Mouse (Mus musculus): ENCODE data around the gene Gm5039. TPM values are rescaled to one million over a fixed set of nuclear protein-coding genes. Genes with fewer than 3 reads are reported as not detected.
"Not testable (repeated sequence)": the region's sequence is repeated elsewhere in the genome, so short reads cannot be mapped to it uniquely, and the experiment has no call there.

Gm5039 gene
- total RNA-seq (2012; rRNA removed) (not detected in 2 replicates), total RNA-seq (2014; rRNA removed) (not detected in 2 replicates), polyA plus RNA-seq (2012; ENCODE audit: insufficient read length, low read depth) (not detected in 2 replicates)

DNA sequence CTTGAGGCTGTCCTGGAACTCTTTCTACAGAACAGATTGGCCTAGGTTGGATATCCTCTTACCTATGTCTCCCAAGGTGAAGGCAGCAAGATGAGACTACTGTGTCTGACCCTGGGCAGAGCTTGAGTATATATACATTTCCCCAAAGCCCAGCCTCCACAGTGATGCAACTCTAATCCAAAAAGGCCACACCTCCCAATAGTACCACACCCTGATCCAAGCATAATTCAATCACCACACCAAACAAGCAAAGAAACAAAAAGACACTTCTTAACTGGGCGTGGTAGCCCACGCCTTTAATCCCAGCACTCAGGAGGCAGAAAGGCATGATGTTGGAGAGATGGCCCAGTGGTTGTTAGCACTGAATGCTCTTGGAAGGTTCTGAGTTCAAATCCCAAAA is at the start of gene Gm5039:
Gm5039 (minus strand) TSS at position 101 of the 400 bp plus-strand sequence.
- H3K27ac ChIP-seq (ENCODE audit: insufficient read depth, low read depth); DNase-seq (ENCODE audit: extremely low read depth); H3K36me3 ChIP-seq (replicated peaks in 1 of 2; ENCODE audit: control insufficient read depth in 1 of 2, insufficient read depth in 1 of 2, low read length in 1 of 2); H3K9me3 ChIP-seq (replicated peaks; ENCODE audit: low read length); in situ Hi-C loops (cut with MboI; ENCODE audit: low pct_ligation_motif_present, low pct_unique_long_range_greater_than_20kb, low sequenced_read_pairs); H3K79me2 ChIP-seq (replicated peaks; ENCODE audit: control insufficient read depth, extremely low read depth, insufficient read depth, poor library complexity, severe bottlenecking); H3K4me2 ChIP-seq (ENCODE audit: insufficient read depth, low read depth, poor library complexity, severe bottlenecking); H3K4me3 ChIP-seq (replicated peaks in 1 of 3; ENCODE audit: low read depth in 2 of 3, low read length in 2 of 3, poor library complexity in 1 of 3); dilution Hi-C loops (cut with MboI; ENCODE audit: extremely low pct_ligation_motif_present, extremely low pct_unique_long_range_greater_than_20kb, low sequenced_read_pairs); H3K27me3 ChIP-seq (replicated peaks); H3K4me1 ChIP-seq (ENCODE audit: control insufficient read depth in 1 of 2, insufficient read depth in 2 of 2); H3K9ac ChIP-seq (ENCODE audit: insufficient read depth, low read depth): not testable (repeated sequence)

DNA sequence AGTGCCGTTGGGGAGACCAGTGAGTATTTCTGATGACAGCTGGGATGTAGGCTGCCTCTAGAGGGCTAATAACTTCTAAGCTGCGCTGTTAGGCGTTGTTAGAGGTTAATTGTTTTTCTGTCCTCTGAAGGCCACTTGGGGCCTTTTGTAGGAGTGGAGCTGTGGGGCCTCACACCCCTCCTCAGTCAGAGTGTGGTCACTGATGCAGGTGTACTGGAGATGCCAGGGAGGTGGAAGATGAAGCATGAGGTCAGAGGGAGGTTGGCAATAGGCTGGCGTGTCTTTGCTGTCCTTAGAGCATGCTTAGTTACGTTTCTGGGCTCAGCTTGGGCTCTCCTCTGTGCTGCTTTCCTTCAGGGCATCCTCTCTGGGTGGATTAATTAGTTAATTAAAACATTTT is 48.2 kb upstream of the Gm5039 start:
- no peak overlapping the region for H3K4me3 ChIP-seq (replicated peaks in 1 of 3; ENCODE audit: low read depth in 2 of 3, low read length in 2 of 3, poor library complexity in 1 of 3)
- in situ Hi-C loops (cut with MboI; ENCODE audit: low pct_ligation_motif_present, low pct_unique_long_range_greater_than_20kb, low sequenced_read_pairs) (no loop called here), dilution Hi-C loops (cut with MboI; ENCODE audit: extremely low pct_ligation_motif_present, extremely low pct_unique_long_range_greater_than_20kb, low sequenced_read_pairs) (no loop called here)
- DNase-seq (ENCODE audit: extremely low read depth), result no peak
- no peak overlapping the region for H3K9ac ChIP-seq (ENCODE audit: insufficient read depth, low read depth)
- H3K27ac ChIP-seq (ENCODE audit: insufficient read depth, low read depth), result no peak overlapping the region
- no peak for TF ChIP-seq NELFE (IDR thresholded peaks at IDR 0.05; ENCODE audit: low read depth, low read length)
- no peak for TF ChIP-seq POLR2AphosphoS2 (IDR thresholded peaks at IDR 0.05; ENCODE audit: low read depth, low read length)
- no peak for TF ChIP-seq NRF1 (IDR thresholded peaks at IDR 0.05; ENCODE audit: low read depth, low read length)
- no peak for TF ChIP-seq CTCF (conservative IDR thresholded peaks at IDR 0.05 in 1 of 2, IDR thresholded peaks at IDR 0.05 in 1 of 2; ENCODE audit: low read depth in 2 of 2, low read length in 2 of 2)
- TF ChIP-seq SMC3 (IDR thresholded peaks at IDR 0.05; ENCODE audit: low read depth, low read length), result no peak
- TF ChIP-seq GABPA (IDR thresholded peaks at IDR 0.05; ENCODE audit: insufficient replicate concordance, low read depth, low read length), result no peak
- TF ChIP-seq RAD21 (IDR thresholded peaks at IDR 0.05; ENCODE audit: low read depth, low read length), result no peak
- no peak for TF ChIP-seq ZC3H11A (IDR thresholded peaks at IDR 0.05; ENCODE audit: low read depth, low read length)
- TF ChIP-seq HCFC1 (IDR thresholded peaks at IDR 0.05; ENCODE audit: low read depth, low read length), result no peak
- no peak for TF ChIP-seq MXI1 (IDR thresholded peaks at IDR 0.05; ENCODE audit: low read depth, low read length)
- no peaks in the 10 kb centered on the region for H3K27me3 ChIP-seq (replicated peaks)
- H3K4me1 ChIP-seq (ENCODE audit: control insufficient read depth in 1 of 2, insufficient read depth in 2 of 2), result peaks cover 0 to 7% of the 10 kb centered on the region in 2 experiments; a peak in 1 of 4 replicates
- peaks cover 7 to 57% of the 10 kb centered on the region in 2 experiments for H3K36me3 ChIP-seq (replicated peaks in 1 of 2; ENCODE audit: control insufficient read depth in 1 of 2, insufficient read depth in 1 of 2, low read length in 1 of 2)
- no peaks in the 10 kb centered on the region for H3K9me3 ChIP-seq (replicated peaks; ENCODE audit: low read length)
- H3K79me2 ChIP-seq (replicated peaks; ENCODE audit: control insufficient read depth, extremely low read depth, insufficient read depth, poor library complexity, severe bottlenecking), result no peaks in the 10 kb centered on the region
- H3K4me2 ChIP-seq (ENCODE audit: insufficient read depth, low read depth, poor library complexity, severe bottlenecking), result no peak overlapping the region

DNA sequence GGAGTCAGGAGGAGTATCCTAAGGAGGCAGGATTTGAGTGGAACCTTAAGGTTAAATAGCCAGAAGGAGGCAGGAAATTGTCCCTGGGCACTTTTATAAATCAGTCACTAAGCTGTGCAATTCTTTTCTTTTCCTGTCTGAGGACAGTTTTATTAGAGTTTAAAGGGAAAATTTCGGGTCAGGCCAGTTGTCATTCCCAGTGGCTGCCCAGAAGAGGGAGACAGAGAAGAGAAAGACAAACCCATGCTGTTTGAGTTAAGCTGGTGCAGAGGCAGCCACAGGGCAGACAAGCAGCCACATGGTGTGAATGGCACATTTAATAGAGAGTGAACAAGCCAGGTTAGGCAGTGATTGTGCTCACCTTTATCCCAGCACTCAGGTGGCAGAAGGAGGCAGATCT is 46.5 kb upstream of the Gm5039 start:
- H3K4me3 ChIP-seq (replicated peaks in 1 of 3; ENCODE audit: low read depth in 2 of 3, low read length in 2 of 3, poor library complexity in 1 of 3); DNase-seq (ENCODE audit: extremely low read depth); H3K27ac ChIP-seq (ENCODE audit: insufficient read depth, low read depth); H3K9me3 ChIP-seq (replicated peaks; ENCODE audit: low read length); in situ Hi-C loops (cut with MboI; ENCODE audit: low pct_ligation_motif_present, low pct_unique_long_range_greater_than_20kb, low sequenced_read_pairs); H3K9ac ChIP-seq (ENCODE audit: insufficient read depth, low read depth); dilution Hi-C loops (cut with MboI; ENCODE audit: extremely low pct_ligation_motif_present, extremely low pct_unique_long_range_greater_than_20kb, low sequenced_read_pairs); H3K79me2 ChIP-seq (replicated peaks; ENCODE audit: control insufficient read depth, extremely low read depth, insufficient read depth, poor library complexity, severe bottlenecking); H3K27me3 ChIP-seq (replicated peaks); H3K4me2 ChIP-seq (ENCODE audit: insufficient read depth, low read depth, poor library complexity, severe bottlenecking): not testable (repeated sequence)
- peak in 1 of 2 experiments; percentile 12; a peak in 2 of 4 replicates for TF ChIP-seq CTCF (conservative IDR thresholded peaks at IDR 0.05 in 1 of 2, IDR thresholded peaks at IDR 0.05 in 1 of 2; ENCODE audit: low read depth in 2 of 2, low read length in 2 of 2)
- peaks cover 5 to 21% of the 10 kb centered on the region in 2 experiments; a peak in 2 of 4 replicates for H3K4me1 ChIP-seq (ENCODE audit: control insufficient read depth in 1 of 2, insufficient read depth in 2 of 2)
- H3K36me3 ChIP-seq (replicated peaks in 1 of 2; ENCODE audit: control insufficient read depth in 1 of 2, insufficient read depth in 1 of 2, low read length in 1 of 2), result peaks cover 7 to 55% of the 10 kb centered on the region in 2 experiments

DNA sequence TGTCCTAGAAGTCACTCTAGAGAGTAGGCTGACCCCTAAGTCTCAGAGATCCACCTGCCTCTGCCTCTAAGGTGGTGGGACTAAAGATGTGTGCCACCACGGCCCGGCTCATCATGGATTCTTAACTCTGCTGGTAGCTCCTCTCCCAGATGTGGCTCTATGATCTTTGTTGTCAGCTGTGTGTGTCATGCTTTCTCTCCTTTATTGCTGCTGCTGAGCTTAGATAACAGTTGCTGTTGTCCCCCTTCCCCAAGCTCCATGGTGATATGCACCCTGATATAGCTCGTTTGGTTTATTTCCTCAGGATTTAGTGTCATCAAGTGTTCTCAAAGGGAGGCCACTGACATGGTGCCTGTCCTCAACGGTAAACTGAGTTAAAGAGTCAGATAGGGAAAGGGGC is 45.9 kb upstream of the Gm5039 start:
- H3K4me2 ChIP-seq (ENCODE audit: insufficient read depth, low read depth, poor library complexity, severe bottlenecking); dilution Hi-C loops (cut with MboI; ENCODE audit: extremely low pct_ligation_motif_present, extremely low pct_unique_long_range_greater_than_20kb, low sequenced_read_pairs); H3K9ac ChIP-seq (ENCODE audit: insufficient read depth, low read depth); DNase-seq (ENCODE audit: extremely low read depth); H3K9me3 ChIP-seq (replicated peaks; ENCODE audit: low read length); H3K4me3 ChIP-seq (replicated peaks in 1 of 3; ENCODE audit: low read depth in 2 of 3, low read length in 2 of 3, poor library complexity in 1 of 3); H3K27me3 ChIP-seq (replicated peaks); H3K79me2 ChIP-seq (replicated peaks; ENCODE audit: control insufficient read depth, extremely low read depth, insufficient read depth, poor library complexity, severe bottlenecking); H3K27ac ChIP-seq (ENCODE audit: insufficient read depth, low read depth); in situ Hi-C loops (cut with MboI; ENCODE audit: low pct_ligation_motif_present, low pct_unique_long_range_greater_than_20kb, low sequenced_read_pairs): not testable (repeated sequence)
- Histone ChIP-seq H3K4me1 (ENCODE audit: control insufficient read depth in 1 of 2, insufficient read depth in 2 of 2) (peaks cover 5 to 23% of the 10 kb centered on the region in 2 experiments; a peak in 2 of 4 replicates), H3K36me3 (replicated peaks in 1 of 2; ENCODE audit: control insufficient read depth in 1 of 2, insufficient read depth in 1 of 2, low read length in 1 of 2) (peaks cover 7 to 52% of the 10 kb centered on the region in 2 experiments)

Measured in CH12.LX (cell line).